Mouse (Mus musculus): ENCODE results near the gene Csf3. TPM values are rescaled to one million over a fixed set of nuclear protein-coding genes. Genes with fewer than 3 reads are reported as not detected.

Csf3 gene
- polyA plus RNA-seq, 1 experiment from 2014 or later: not detected

- H3K9ac ChIP-seq (ENCODE audit: low read length): no peak overlapping the region
- no peaks in the 10 kb centered on the region for H3K9me3 ChIP-seq (ENCODE audit: control insufficient read depth, low read length)
- WGBS: 86% methylated on average over 12 of the region's 12 CpGs
- H3K27ac ChIP-seq (ENCODE audit: low read depth, low read length): no peak overlapping the region
- no peaks in the 10 kb centered on the region for H3K4me1 ChIP-seq (ENCODE audit: control insufficient read depth, insufficient read depth, low read length)
- H3K27me3 ChIP-seq (ENCODE audit: control insufficient read depth, insufficient read depth, low read length): no peaks in the 10 kb centered on the region
- no peak for DNase-seq (ENCODE audit: low spot score)
- ATAC-seq (ENCODE audit: insufficient read depth, low FRiP score, low TSS enrichment): no peak
- no peak overlapping the region for H3K4me2 ChIP-seq (ENCODE audit: low read depth)
- H3K36me3 ChIP-seq (ENCODE audit: control insufficient read depth, insufficient read depth, low read length): peaks cover 20% of the 10 kb centered on the region
- H3K4me3 ChIP-seq (ENCODE audit: low read depth, low read length): no peak overlapping the region
Observed at GRCm38 (mm10) chr11:98713703-98714102, 12.6 kb downstream of the Csf3 start.

- Histone ChIP-seq H3K4me1 (ENCODE audit: control insufficient read depth, insufficient read depth, low read length) (no peaks in the 10 kb centered on the region), H3K36me3 (ENCODE audit: control insufficient read depth, insufficient read depth, low read length) (peaks cover 16% of the 10 kb centered on the region), H3K4me2 (ENCODE audit: low read depth) (no peak overlapping the region), H3K9me3 (ENCODE audit: control insufficient read depth, low read length) (no peaks in the 10 kb centered on the region), H3K27me3 (ENCODE audit: control insufficient read depth, insufficient read depth, low read length) (no peaks in the 10 kb centered on the region), H3K4me3 (ENCODE audit: low read depth, low read length) (no peak overlapping the region), H3K27ac (ENCODE audit: low read depth, low read length) (no peak overlapping the region), H3K9ac (ENCODE audit: low read length) (no peak overlapping the region)
- ATAC-seq (ENCODE audit: insufficient read depth, low FRiP score, low TSS enrichment) (no peak), DNase-seq (ENCODE audit: low spot score) (no peak)
- WGBS: 97% methylated on average over 9 of the region's 9 CpGs
Observed at GRCm38 (mm10) chr11:98715946-98716345, 14.9 kb downstream of the Csf3 start.

DNA sequence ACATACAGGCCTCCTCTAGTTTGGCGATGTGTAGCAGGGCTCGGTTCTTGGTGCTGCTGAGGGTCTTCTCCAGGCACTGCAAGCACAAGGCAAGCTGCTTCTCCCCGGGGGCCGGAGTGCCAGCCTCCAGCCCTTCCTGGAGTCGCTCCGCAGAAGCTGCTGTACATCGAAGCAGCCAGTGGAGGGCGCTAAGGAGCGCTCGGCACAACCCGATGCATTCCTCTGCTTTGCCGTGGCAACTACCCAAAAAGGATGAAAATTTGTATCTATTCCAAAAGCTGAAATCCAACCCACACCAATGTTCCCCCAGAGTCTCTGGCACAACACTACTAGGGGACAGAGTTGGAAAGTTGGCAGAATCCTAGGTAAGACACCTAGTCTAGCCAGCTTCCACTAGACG is 16.8 kb downstream of the Csf3 start:
- H3K9ac ChIP-seq (ENCODE audit: low read length): no peak overlapping the region
- H3K36me3 ChIP-seq (ENCODE audit: control insufficient read depth, insufficient read depth, low read length): peaks cover 13% of the 10 kb centered on the region
- H3K4me2 ChIP-seq (ENCODE audit: low read depth): no peak overlapping the region
- WGBS: 20% methylated on average over 13 of the region's 13 CpGs
- H3K27me3 ChIP-seq (ENCODE audit: control insufficient read depth, insufficient read depth, low read length): no peaks in the 10 kb centered on the region
- ATAC-seq (ENCODE audit: insufficient read depth, low FRiP score, low TSS enrichment) (no peak), DNase-seq (ENCODE audit: low spot score) (peak; percentile 75)
- no peaks in the 10 kb centered on the region for H3K9me3 ChIP-seq (ENCODE audit: control insufficient read depth, low read length)
- H3K27ac ChIP-seq (ENCODE audit: low read depth, low read length): no peak overlapping the region
- no peak overlapping the region for H3K4me3 ChIP-seq (ENCODE audit: low read depth, low read length)
- no peaks in the 10 kb centered on the region for H3K4me1 ChIP-seq (ENCODE audit: control insufficient read depth, insufficient read depth, low read length)

- no peak overlapping the region for H3K4me2 ChIP-seq (ENCODE audit: low read depth)
- no peak overlapping the region for H3K27ac ChIP-seq (ENCODE audit: low read depth, low read length)
- no peak overlapping the region for H3K9ac ChIP-seq (ENCODE audit: low read length)
- H3K36me3 ChIP-seq (ENCODE audit: control insufficient read depth, insufficient read depth, low read length): peaks cover 3% of the 10 kb centered on the region
- 84% methylated on average over 2 of the region's 2 CpGs for WGBS
- no peaks in the 10 kb centered on the region for H3K9me3 ChIP-seq (ENCODE audit: control insufficient read depth, low read length)
- H3K4me1 ChIP-seq (ENCODE audit: control insufficient read depth, insufficient read depth, low read length): no peaks in the 10 kb centered on the region
- ATAC-seq (ENCODE audit: insufficient read depth, low FRiP score, low TSS enrichment) (no peak), DNase-seq (ENCODE audit: low spot score) (no peak)
- no peaks in the 10 kb centered on the region for H3K27me3 ChIP-seq (ENCODE audit: control insufficient read depth, insufficient read depth, low read length)
- H3K4me3 ChIP-seq (ENCODE audit: low read depth, low read length): no peak overlapping the region
Observed at GRCm38 (mm10) chr11:98720756-98721155, 19.7 kb downstream of the Csf3 start.

DNA sequence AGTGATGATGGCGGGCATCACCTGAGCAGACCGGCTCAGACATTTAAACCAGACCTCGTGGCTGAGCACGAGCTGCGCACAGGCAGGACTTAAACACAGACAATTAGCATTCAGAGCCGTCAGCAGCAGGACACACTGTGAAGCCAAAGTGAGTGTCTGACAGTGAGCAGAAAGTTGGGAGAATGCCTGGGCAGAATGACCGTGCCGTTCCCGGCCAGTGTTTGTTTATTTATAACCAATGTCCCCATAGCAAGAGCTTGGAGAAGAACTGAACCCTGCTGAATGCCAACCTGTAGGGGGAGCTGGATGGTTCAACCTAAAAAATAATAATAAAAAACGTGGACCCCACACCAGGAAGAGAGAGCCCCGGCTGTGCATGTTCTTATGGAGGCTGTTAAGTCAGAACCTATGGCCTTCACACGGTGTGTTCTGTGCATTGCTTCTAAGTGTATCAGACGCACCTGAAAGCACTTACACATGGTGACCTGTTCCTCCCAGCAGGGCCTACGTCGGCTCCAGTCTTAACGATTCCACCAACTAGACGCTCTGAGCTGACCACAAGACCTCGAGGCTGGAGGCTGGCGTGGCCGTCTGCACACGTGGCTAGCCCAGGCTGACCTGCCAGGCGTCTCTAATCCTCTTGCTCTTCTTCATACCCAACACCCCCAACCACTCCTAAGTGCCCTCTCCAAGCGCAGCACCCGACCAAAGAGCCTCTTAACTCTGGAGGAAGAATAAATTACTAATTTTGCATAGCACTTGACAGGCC is 20.6 kb downstream of the Csf3 start:
- no peak overlapping the region for H3K4me3 ChIP-seq (ENCODE audit: low read depth, low read length)
- no peaks in the 10 kb centered on the region for H3K27me3 ChIP-seq (ENCODE audit: control insufficient read depth, insufficient read depth, low read length)
- 76% methylated on average over 24 of the region's 24 CpGs for WGBS
- DNase-seq (ENCODE audit: low spot score): no peak
- no peak overlapping the region for H3K4me2 ChIP-seq (ENCODE audit: low read depth)
- H3K9me3 ChIP-seq (ENCODE audit: control insufficient read depth, low read length): no peaks in the 10 kb centered on the region
- H3K4me1 ChIP-seq (ENCODE audit: control insufficient read depth, insufficient read depth, low read length): no peaks in the 10 kb centered on the region
- ATAC-seq (ENCODE audit: insufficient read depth, low FRiP score, low TSS enrichment): no peak
- H3K36me3 ChIP-seq (ENCODE audit: control insufficient read depth, insufficient read depth, low read length): peaks cover 1% of the 10 kb centered on the region; the same call in 1 of the 2 replicates
- H3K9ac ChIP-seq (ENCODE audit: low read length): no peak overlapping the region
- H3K27ac ChIP-seq (ENCODE audit: low read depth, low read length): no peak overlapping the region

GRCm38 (mm10) chr11:98723098-98723497 is 22.0 kb downstream of the Csf3 start:
- no peaks in the 10 kb centered on the region for H3K9me3 ChIP-seq (ENCODE audit: control insufficient read depth, low read length)
- no peak overlapping the region for H3K9ac ChIP-seq (ENCODE audit: low read length)
- WGBS: 85% methylated on average over 7 of the region's 7 CpGs
- H3K27ac ChIP-seq (ENCODE audit: low read depth, low read length): no peak overlapping the region
- no peak overlapping the region for H3K4me3 ChIP-seq (ENCODE audit: low read depth, low read length)
- no peaks in the 10 kb centered on the region for H3K36me3 ChIP-seq (ENCODE audit: control insufficient read depth, insufficient read depth, low read length)
- H3K27me3 ChIP-seq (ENCODE audit: control insufficient read depth, insufficient read depth, low read length): no peaks in the 10 kb centered on the region
- H3K4me1 ChIP-seq (ENCODE audit: control insufficient read depth, insufficient read depth, low read length): no peaks in the 10 kb centered on the region
- H3K4me2 ChIP-seq (ENCODE audit: low read depth): no peak overlapping the region
- ATAC-seq (ENCODE audit: insufficient read depth, low FRiP score, low TSS enrichment) (no peak), DNase-seq (ENCODE audit: low spot score) (no peak)

- ATAC-seq (ENCODE audit: insufficient read depth, low FRiP score, low TSS enrichment) (no peak), DNase-seq (ENCODE audit: low spot score) (no peak)
- WGBS: 96% methylated on average over 15 of the region's 15 CpGs
- no peaks in the 10 kb centered on the region for H3K9me3 ChIP-seq (ENCODE audit: control insufficient read depth, low read length)
- no peak overlapping the region for H3K4me3 ChIP-seq (ENCODE audit: low read depth, low read length)
- H3K9ac ChIP-seq (ENCODE audit: low read length): no peak overlapping the region
- H3K27me3 ChIP-seq (ENCODE audit: control insufficient read depth, insufficient read depth, low read length): no peaks in the 10 kb centered on the region
- H3K4me2 ChIP-seq (ENCODE audit: low read depth): no peak overlapping the region
- H3K4me1 ChIP-seq (ENCODE audit: control insufficient read depth, insufficient read depth, low read length): no peaks in the 10 kb centered on the region
- no peaks in the 10 kb centered on the region for H3K36me3 ChIP-seq (ENCODE audit: control insufficient read depth, insufficient read depth, low read length)
- no peak overlapping the region for H3K27ac ChIP-seq (ENCODE audit: low read depth, low read length)
Observed at GRCm38 (mm10) chr11:98725926-98726506, 25.0 kb downstream of the Csf3 start.

- Histone ChIP-seq H3K36me3 (ENCODE audit: control insufficient read depth, insufficient read depth, low read length) (no peaks in the 10 kb centered on the region), H3K9ac (ENCODE audit: low read length) (peak within 1 kb of the TSS; percentile 66), H3K27me3 (ENCODE audit: control insufficient read depth, insufficient read depth, low read length) (no peaks in the 10 kb centered on the region), H3K4me3 (ENCODE audit: low read depth, low read length) (peak within 1 kb of the TSS; percentile 57), H3K27ac (ENCODE audit: low read depth, low read length) (no peak within 1 kb of the TSS), H3K4me1 (ENCODE audit: control insufficient read depth, insufficient read depth, low read length) (no peaks in the 10 kb centered on the region), H3K4me2 (ENCODE audit: low read depth) (peak within 1 kb of the TSS; percentile 57), H3K9me3 (ENCODE audit: control insufficient read depth, low read length) (peaks cover 2% of the 10 kb centered on the region; the same call in 1 of the 2 replicates)
- DNase-seq (ENCODE audit: low spot score): peak; percentile 83
- peak; percentile 77 for ATAC-seq (ENCODE audit: insufficient read depth, low FRiP score, low TSS enrichment)
- WGBS: 0% methylated on average over 16 of the region's 16 CpGs
Observed at GRCm38 (mm10) chr11:98729119-98729588, 28.1 kb downstream of the Csf3 start, which contains the start of gene Med24. Gene Med24 (minus strand): TSS chr11:98729435.

DNA sequence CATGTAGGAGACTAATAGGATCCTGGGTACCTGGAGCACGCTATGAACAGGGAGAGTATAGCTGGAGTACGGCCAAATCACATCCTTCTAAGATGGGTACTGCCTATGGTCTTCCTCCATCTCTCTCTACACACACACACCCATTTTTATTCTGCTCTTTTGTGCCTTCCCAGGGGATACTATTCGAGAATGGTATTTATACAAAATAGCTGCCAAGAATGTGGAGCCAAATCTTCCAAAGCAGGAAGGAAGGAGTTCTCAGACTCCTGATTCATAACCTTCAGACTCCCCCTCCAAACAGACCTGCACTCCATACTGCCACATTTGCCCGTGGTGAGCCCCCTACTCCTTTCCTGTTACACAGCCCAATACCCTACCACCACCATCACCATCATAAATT is 29.7 kb downstream of the Csf3 start:
- Histone ChIP-seq H3K36me3 (ENCODE audit: control insufficient read depth, insufficient read depth, low read length) (no peaks in the 10 kb centered on the region), H3K4me1 (ENCODE audit: control insufficient read depth, insufficient read depth, low read length) (no peaks in the 10 kb centered on the region), H3K9me3 (ENCODE audit: control insufficient read depth, low read length) (peaks cover 5% of the 10 kb centered on the region; the same call in 1 of the 2 replicates), H3K27ac (ENCODE audit: low read depth, low read length) (no peak overlapping the region), H3K9ac (ENCODE audit: low read length) (no peak overlapping the region), H3K4me2 (ENCODE audit: low read depth) (no peak overlapping the region), H3K27me3 (ENCODE audit: control insufficient read depth, insufficient read depth, low read length) (no peaks in the 10 kb centered on the region), H3K4me3 (ENCODE audit: low read depth, low read length) (no peak overlapping the region)
- DNase-seq (ENCODE audit: low spot score) (no peak), ATAC-seq (ENCODE audit: insufficient read depth, low FRiP score, low TSS enrichment) (no peak)
- WGBS: 74% methylated on average over 4 of the region's 4 CpGs
